Mouse (Mus musculus) hindbrain, embryonic 11.5 days (tissue): ENCODE measurements around the gene Xcr1. TPM values are rescaled to one million over a fixed set of nuclear protein-coding genes. Genes with fewer than 3 reads are reported as not detected.

Experiments
- ATAC-seq: fragments of 200-750 bp; cut with Nextera tagmentation; 2 replicates; pipeline ENCODE4 v1.8.0; 2017; ENCODE audit warnings: mild to moderate bottlenecking, moderate TSS enrichment, moderate library complexity; ENCODE audit not compliant: low FRiP score
- DNase-seq: peaks from one replicate; pipeline ENCODE4 v3.0.0-alpha.2; 2015; ENCODE audit warnings: low spot score
- H3K27ac ChIP-seq: fragments of 300-500 bp; sonication (generic); 2 replicates; pipeline ENCODE4 v1.5.1; 2014; ENCODE audit warnings: mild to moderate bottlenecking, low read depth, low read length
- H3K27me3 ChIP-seq: fragments of 300-500 bp; sonication (generic); 2 replicates; pipeline ENCODE4 v1.6.1; 2014; ENCODE audit warnings: mild to moderate bottlenecking, low read length, moderate library complexity, mixed read lengths; ENCODE audit not compliant: control insufficient read depth, insufficient read depth
- H3K36me3 ChIP-seq: fragments of 300-500 bp; sonication (generic); 2 replicates; pipeline ENCODE4 v1.6.1; 2014; ENCODE audit warnings: mild to moderate bottlenecking, low read length, moderate library complexity, mixed read lengths; ENCODE audit not compliant: control insufficient read depth, insufficient read depth
- H3K4me1 ChIP-seq: fragments of 300-500 bp; sonication (generic); replicated peaks from 2 replicates; pipeline ENCODE4 v1.6.1; 2014; ENCODE audit warnings: low read length, mixed read lengths; ENCODE audit not compliant: control insufficient read depth, insufficient read depth
- H3K4me2 ChIP-seq: fragments of 300-500 bp; sonication (generic); replicated peaks from 2 replicates; pipeline ENCODE4 v1.6.1; 2014; ENCODE audit warnings: mild to moderate bottlenecking, low read depth, low read length
- H3K4me3 ChIP-seq: fragments of 300-500 bp; sonication (generic); 2 replicates; pipeline ENCODE4 v1.5.1; 2014; ENCODE audit warnings: low read depth, low read length
- H3K9ac ChIP-seq: fragments of 300-500 bp; sonication (generic); 2 replicates; pipeline ENCODE4 v1.6.1; 2014; ENCODE audit warnings: low read depth, low read length
- H3K9me3 ChIP-seq: fragments of 300-500 bp; sonication (generic); 2 replicates; pipeline ENCODE4 v1.6.1; 2016; ENCODE audit warnings: low read length; ENCODE audit not compliant: control insufficient read depth
- WGBS: fragments of 180-500 bp; shearing (Covaris S2); extraction: QIAGEN DNeasy Blood & Tissue Kit; methylation state at CpG from one replicate; pipeline ENCODE4 v1.1.7; 2014; 5-methylcytosine and 5-hydroxymethylcytosine counted together
- polyA plus RNA-seq: library from polyadenylated mRNA; unstranded; fragments of >200 nt; fragmentation: Nextera tagmentation; extraction: Ambion mirVana; gene quantifications from 2 replicates; pipeline ENCODE4 v1.2.1, GENCODE M21; 2014

Xcr1 gene
- polyA plus RNA-seq, 1 experiment from 2014 or later: 0.06 TPM

GRCm38 (mm10) chr9:123851062-123851712, 10.6 kb downstream of the Xcr1 start:
- under 1% methylated on average over 27 of the region's 27 CpGs for WGBS
- peak overlapping the region; percentile 72 for H3K4me2 ChIP-seq
- no peak for DNase-seq

GRCm38 (mm10) chr9:123850705-123851061, 11.1 kb downstream of the Xcr1 start:
- DNase-seq (peak; percentile 20), ATAC-seq (no peak)
- WGBS: 29% methylated on average over 2 of the region's 2 CpGs
- Histone ChIP-seq H3K36me3 (no peaks in the 10 kb centered on the region), H3K9me3 (no peaks in the 10 kb centered on the region), H3K4me3 (peak overlapping the region; percentile 58), H3K9ac (no peak overlapping the region), H3K4me2 (peak overlapping the region; percentile 72), H3K27me3 (no peaks in the 10 kb centered on the region), H3K27ac (no peak overlapping the region), H3K4me1 (no peaks in the 10 kb centered on the region)

More at GRCm38 (mm10) chr9:123851062-123851712, 10.6 kb downstream of the Xcr1 start:
- Histone ChIP-seq H3K9ac (peak overlapping the region; percentile 67), H3K27me3 (no peaks in the 10 kb centered on the region), H3K27ac (peak overlapping the region; percentile 51), H3K4me3 (peak overlapping the region; percentile 58), H3K4me1 (no peaks in the 10 kb centered on the region), H3K36me3 (no peaks in the 10 kb centered on the region), H3K9me3 (no peaks in the 10 kb centered on the region)
- ATAC-seq: peak; percentile 82; the same call in 1 of the 2 replicates

- no peak overlapping the region for H3K9ac ChIP-seq
- ATAC-seq (no peak), DNase-seq (no peak)
- no peaks in the 10 kb centered on the region for H3K4me1 ChIP-seq
- H3K9me3 ChIP-seq: no peaks in the 10 kb centered on the region
- no peak overlapping the region for H3K4me3 ChIP-seq
- no peaks in the 10 kb centered on the region for H3K36me3 ChIP-seq
- H3K4me2 ChIP-seq: no peak overlapping the region
- no peak overlapping the region for H3K27ac ChIP-seq
- no peaks in the 10 kb centered on the region for H3K27me3 ChIP-seq
- 83% methylated on average over 2 of the region's 2 CpGs for WGBS
Measured at GRCm38 (mm10) chr9:123849976-123850695, 11.7 kb downstream of the Xcr1 start.

GRCm38 (mm10) chr9:123846490-123846889, 15.3 kb downstream of the Xcr1 start:
- Histone ChIP-seq H3K4me1 (no peaks in the 10 kb centered on the region), H3K27ac (no peak overlapping the region), H3K36me3 (no peaks in the 10 kb centered on the region), H3K4me3 (no peak overlapping the region), H3K4me2 (no peak overlapping the region), H3K9me3 (no peaks in the 10 kb centered on the region), H3K9ac (no peak overlapping the region), H3K27me3 (no peaks in the 10 kb centered on the region)
- 94% methylated on average over 1 of the region's 1 CpGs for WGBS
- ATAC-seq (no peak), DNase-seq (no peak)

GRCm38 (mm10) chr9:123845120-123845519, 16.7 kb downstream of the Xcr1 start:
- DNase-seq (no peak), ATAC-seq (no peak)
- Histone ChIP-seq H3K9me3 (no peaks in the 10 kb centered on the region), H3K27me3 (no peaks in the 10 kb centered on the region), H3K4me2 (no peak overlapping the region), H3K4me1 (no peaks in the 10 kb centered on the region), H3K9ac (no peak overlapping the region), H3K27ac (no peak overlapping the region), H3K4me3 (no peak overlapping the region), H3K36me3 (no peaks in the 10 kb centered on the region)
- WGBS: 77% methylated on average over 3 of the region's 3 CpGs

GRCm38 (mm10) chr9:123844468-123844867, 17.4 kb downstream of the Xcr1 start:
- Histone ChIP-seq H3K27me3 (no peaks in the 10 kb centered on the region), H3K9me3 (no peaks in the 10 kb centered on the region), H3K4me3 (no peak overlapping the region), H3K27ac (no peak overlapping the region), H3K9ac (no peak overlapping the region), H3K4me1 (no peaks in the 10 kb centered on the region), H3K4me2 (no peak overlapping the region), H3K36me3 (no peaks in the 10 kb centered on the region)
- no peak for DNase-seq
- no peak for ATAC-seq
- 91% methylated on average over 3 of the region's 3 CpGs for WGBS

GRCm38 (mm10) chr9:123840243-123840642, 21.6 kb downstream of the Xcr1 start:
- H3K9me3 ChIP-seq: no peaks in the 10 kb centered on the region
- no peak overlapping the region for H3K27ac ChIP-seq
- no peak overlapping the region for H3K4me3 ChIP-seq
- DNase-seq: no peak
- H3K4me1 ChIP-seq: no peaks in the 10 kb centered on the region
- no peak overlapping the region for H3K9ac ChIP-seq
- H3K36me3 ChIP-seq: no peaks in the 10 kb centered on the region
- 93% methylated on average over 6 of the region's 6 CpGs for WGBS
- H3K4me2 ChIP-seq: no peak overlapping the region
- no peaks in the 10 kb centered on the region for H3K27me3 ChIP-seq
- no peak for ATAC-seq

GRCm38 (mm10) chr9:123835851-123836250, 26.0 kb downstream of the Xcr1 start:
- ATAC-seq (no peak), DNase-seq (no peak)
- H3K4me2 ChIP-seq: no peak overlapping the region
- 92% methylated on average over 3 of the region's 3 CpGs for WGBS
- no peak overlapping the region for H3K27ac ChIP-seq
- H3K4me1 ChIP-seq: no peaks in the 10 kb centered on the region
- H3K4me3 ChIP-seq: no peak overlapping the region
- H3K27me3 ChIP-seq: no peaks in the 10 kb centered on the region
- no peaks in the 10 kb centered on the region for H3K9me3 ChIP-seq
- H3K36me3 ChIP-seq: no peaks in the 10 kb centered on the region
- no peak overlapping the region for H3K9ac ChIP-seq

GRCm38 (mm10) chr9:123828916-123829315, 32.9 kb downstream of the Xcr1 start:
- 89% methylated on average over 4 of the region's 4 CpGs for WGBS
- 0 out of 2 replicates have a peak, but pooled peaks cover 9% of the 10 kb centered on the region for H3K36me3 ChIP-seq
- no peak overlapping the region for H3K27ac ChIP-seq
- H3K9ac ChIP-seq: no peak overlapping the region
- H3K4me2 ChIP-seq: no peak overlapping the region
- H3K4me1 ChIP-seq: no peaks in the 10 kb centered on the region
- H3K4me3 ChIP-seq: no peak overlapping the region
- no peaks in the 10 kb centered on the region for H3K27me3 ChIP-seq
- DNase-seq: no peak
- no peak for ATAC-seq
- no peaks in the 10 kb centered on the region for H3K9me3 ChIP-seq
